Mouse (Mus musculus): ENCODE results near the gene Tom1l1.

Gene Tom1l1

DNA sequence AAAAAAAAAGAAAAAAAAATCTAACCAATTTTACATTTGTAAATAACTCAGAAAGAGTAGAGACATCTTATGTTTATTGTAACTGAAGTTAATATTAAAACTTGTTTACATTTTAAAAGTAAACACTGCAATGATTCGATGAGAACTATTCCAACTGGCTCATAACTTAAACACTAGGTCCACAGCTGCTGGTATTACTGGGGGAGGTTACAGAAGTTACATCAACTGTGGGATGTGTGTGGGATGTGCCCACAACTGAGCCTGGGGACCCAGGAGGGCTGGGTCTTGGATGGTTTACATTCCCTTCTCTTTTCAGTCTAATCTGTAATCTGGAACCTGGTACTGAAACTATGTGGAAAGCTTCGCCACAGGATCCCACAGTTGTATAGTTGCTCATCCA lies 85.1 kb downstream of the Tom1l1 start:
- no peak for DNase-seq

- no peak for DNase-seq
These were observed 92.3 kb downstream of the Tom1l1 start for GRCm38 (mm10) chr11:90595826-90596225.
